16 mouse cellular contexts compared by ENCODE assay signal in the genomic region with DNA sequence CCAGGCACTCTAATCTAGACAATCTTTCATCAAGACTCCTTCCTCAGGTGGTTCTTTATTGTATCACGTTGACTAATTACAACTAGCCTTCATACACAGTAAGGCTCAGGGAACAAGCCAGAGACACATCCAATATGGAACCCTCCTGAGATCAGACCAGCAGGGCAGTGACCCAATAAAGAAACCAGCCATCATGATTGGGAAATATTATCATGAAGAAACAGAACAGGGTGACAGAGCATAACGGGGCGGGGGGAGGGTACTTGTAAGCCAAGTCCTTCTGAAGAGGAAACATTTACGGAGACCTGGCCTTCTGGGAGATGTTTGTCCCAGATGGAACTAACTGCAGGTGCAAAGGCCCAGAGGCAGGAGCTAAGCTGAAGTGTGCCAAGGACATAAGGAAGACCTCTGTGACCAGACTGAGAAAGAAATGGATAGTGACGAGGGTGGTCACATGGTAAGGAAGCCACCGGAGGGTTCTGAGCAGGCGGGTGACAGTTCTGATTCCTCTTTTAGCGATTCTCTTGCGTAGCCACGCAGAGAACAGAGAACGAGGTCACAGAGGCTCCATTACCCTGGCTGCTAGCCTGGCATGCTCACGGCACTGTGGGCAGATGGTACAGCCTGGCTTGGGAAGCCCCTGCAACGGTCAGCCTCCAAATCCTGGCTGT. TPM values are rescaled to one million over a fixed set of nuclear protein-coding genes. Genes with fewer than 3 reads are reported as not detected.
DNase-seq lines count a peak whose midpoint lies in the region; ATAC-seq lines count a peak whose summit lies in the region.
"Had no signal": no experiment of that assay in that cellular context is flagged by ENCODE, and none has a peak within 500 bp of the region (broad histone marks: within the 10 kb centered on the region; RNA-seq: fewer than 3 reads in every experiment).

No protein-coding gene starts in this region.

- peak; percentile 52 for DNase-seq in left cerebral cortex, postnatal 4 days
- DNase-seq in left cerebral cortex, postnatal 36 days (ENCODE audit: low spot score in 2 of 2), result no peak
- peak; percentile 77 for DNase-seq in cerebellum, adult 11-12 months
- peak; percentile 86 to 90 for DNase-seq in cerebellum, postnatal 14 days
- DNase-seq in kidney, adult 9 months, result no peak
- no peak for DNase-seq in MN1 (ENCODE audit: low spot score)
- DNase-seq: kidney, adult 18-20 months; liver; liver, postnatal 0 days; lung, postnatal 4 days; right cerebral cortex, adult 18-20 months; spleen, adult 18-20 months; thymus, postnatal 14 days had no signal

- intact Hi-C loops in left cerebral cortex, postnatal 4 days (cut with DNase I), result no loop called here
- intact Hi-C loops in left cerebral cortex, postnatal 36 days (cut with DNase I), result no loop called here

- peak; percentile 36; the same call in 1 of the 2 replicates for ATAC-seq in monocyte, adult 5-6 weeks (replicated peaks; ENCODE audit: insufficient number of reproducible peaks, low FRiP score, low TSS enrichment, poor library complexity, severe bottlenecking)
- ATAC-seq: forebrain, embryonic 16.5 days; liver, postnatal 0 days; midbrain, embryonic 13.5 days had no signal

RNA-seq across cellular contexts. Expression of a gene that starts 36.4 kb away (rescaled TPM):
- 10 to 100 TPM in 1 of 2 experiments, 1 to 10 TPM in 1; 9.6 to 10.2 TPM for total RNA-seq in left cerebral cortex, postnatal 4 days (2021)
- total RNA-seq in left cerebral cortex, postnatal 36 days (2021), result 10 to 100 TPM in 1 of 2 experiments, 1 to 10 TPM in 1; 8.2 to 12.6 TPM
- total RNA-seq in monocyte, adult 5-6 weeks (2017), result 0.11 TPM in 1 of 3 replicates, not detected in the others

Comparison
In these comparisons a context has a peak if more than half of its experiments do, and no peak if none do; other contexts are left out.
1. DNase-seq: peak in left cerebral cortex, postnatal 4 days (single experiment), cerebellum, adult 11-12 months (single experiment) and cerebellum, postnatal 14 days (2 of 2); none in left cerebral cortex, postnatal 36 days (0 of 2), kidney, adult 9 months (single experiment) and MN1 (single experiment).